Mouse (Mus musculus): ENCODE measurements at regions not wholly inside any gene's neighbourhood (a gene's known extent, or its start where the extent isn't known, plus 50 kb on each side); places are given as distances from the start of the nearest gene placed in this dataset.

DNA sequence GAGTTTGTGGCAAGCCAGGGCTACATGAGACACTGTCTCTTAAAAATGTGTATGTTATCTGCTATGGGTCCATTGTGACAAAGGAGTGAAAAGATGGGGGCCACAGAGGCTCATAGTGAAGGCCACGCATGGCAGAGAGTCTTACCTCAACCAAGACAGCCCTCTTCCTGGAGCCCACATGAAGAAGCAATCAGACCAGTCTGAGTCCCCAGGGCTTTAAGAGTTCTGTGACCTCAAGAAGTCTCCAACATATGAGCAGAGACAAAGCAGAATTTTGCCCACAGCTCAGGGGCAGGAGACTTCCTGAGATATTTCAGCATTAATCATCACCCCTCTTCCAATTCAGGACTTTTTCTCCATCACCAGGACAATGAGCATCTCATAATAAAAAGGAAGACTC, 50.4 kb upstream of the Ankrd34c start:
- Histone ChIP-seq H3K4me1 (ENCODE audit: control insufficient read depth, insufficient read depth, low read length) (no peaks in the 10 kb centered on the region; the same call in 1 of the 2 replicates), H3K27ac (ENCODE audit: control insufficient read depth, insufficient read depth, low read depth, low read length) (no peak overlapping the region), H3K36me3 (ENCODE audit: control insufficient read depth, insufficient read depth, low read length) (no peaks in the 10 kb centered on the region), H3K4me3 (ENCODE audit: control insufficient read depth, low read depth, low read length) (no peak overlapping the region), H3K27me3 (ENCODE audit: control insufficient read depth, insufficient read depth, low read length) (no peaks in the 10 kb centered on the region)
- TF ChIP-seq POLR2A (IDR thresholded peaks at IDR 0.05; ENCODE audit: control insufficient read depth, low read depth, low read length) (no peak), CTCF (IDR thresholded peaks at IDR 0.05; ENCODE audit: control insufficient read depth, insufficient read depth, insufficient replicate concordance, low read depth, low read length) (no peak)
